Mouse (Mus musculus) cerebellum, adult 9-10 months (tissue): ENCODE measurements around the gene Smlr1.

Experiments used
- DNase-seq: peaks from one replicate; pipeline ENCODE4 v3.0.0; 2022

Smlr1 gene

GRCm38 (mm10) chr10:25488456-25488855 is 47.6 kb downstream of the Smlr1 start:
- DNase-seq, result peak; percentile 43

- DNase-seq, result no peak
These were observed 53.3 kb downstream of the Smlr1 start for GRCm38 (mm10) chr10:25482791-25483190.

GRCm38 (mm10) chr10:25479716-25480115 is 56.4 kb downstream of the Smlr1 start:
- no peak for DNase-seq
